Mouse (Mus musculus): ENCODE measurements around the gene Capzb. TPM values are rescaled to one million over a fixed set of nuclear protein-coding genes. Genes with fewer than 3 reads are reported as not detected.
A peak's percentile ranks its signal among the peaks of the same experiment; 100 is the strongest.

Capzb gene
- polyA plus RNA-seq, 1 experiment from 2014 or later, result 434 TPM

DNA sequence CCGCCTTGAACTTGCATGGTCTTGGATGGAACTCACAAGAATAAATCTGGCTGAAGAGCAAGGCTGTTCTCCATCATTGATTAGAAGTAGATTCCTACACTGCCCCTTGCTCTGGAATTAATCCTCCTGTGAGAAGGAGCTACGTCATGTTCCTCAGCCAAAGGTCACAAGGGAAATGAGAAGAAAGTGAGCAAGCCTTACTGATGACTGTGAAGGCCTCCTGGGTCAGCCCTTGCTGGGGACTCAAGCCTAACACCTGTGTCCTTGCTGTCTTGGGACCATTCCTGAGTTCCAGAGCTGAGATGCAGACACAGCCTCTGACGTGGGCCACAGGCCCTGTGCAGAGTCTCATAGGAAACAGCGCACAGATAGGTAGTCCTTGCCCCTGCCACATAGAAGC, 33.2 kb downstream of the Capzb start:
- no peak overlapping the region for H3K9ac ChIP-seq (ENCODE audit: low read length)
- H3K27me3 ChIP-seq (ENCODE audit: control insufficient read depth, insufficient read depth, low read length), result no peaks in the 10 kb centered on the region
- H3K4me3 ChIP-seq (replicated peaks; ENCODE audit: low read length), result no peak overlapping the region
- no peak overlapping the region for H3K4me2 ChIP-seq (ENCODE audit: low read depth, low read length)
- no peak for ATAC-seq (ENCODE audit: insufficient read depth, low FRiP score)
- H3K4me1 ChIP-seq (ENCODE audit: control insufficient read depth, insufficient read depth, low read length), result peaks cover 48% of the 10 kb centered on the region
- WGBS, result 82% methylated on average over 4 of the region's 4 CpGs
- H3K36me3 ChIP-seq (ENCODE audit: control insufficient read depth, insufficient read depth, low read length), result no peaks in the 10 kb centered on the region
- H3K9me3 ChIP-seq (replicated peaks; ENCODE audit: control insufficient read depth, low read length), result no peaks in the 10 kb centered on the region
- no peak overlapping the region for H3K27ac ChIP-seq (ENCODE audit: low read length)

DNA sequence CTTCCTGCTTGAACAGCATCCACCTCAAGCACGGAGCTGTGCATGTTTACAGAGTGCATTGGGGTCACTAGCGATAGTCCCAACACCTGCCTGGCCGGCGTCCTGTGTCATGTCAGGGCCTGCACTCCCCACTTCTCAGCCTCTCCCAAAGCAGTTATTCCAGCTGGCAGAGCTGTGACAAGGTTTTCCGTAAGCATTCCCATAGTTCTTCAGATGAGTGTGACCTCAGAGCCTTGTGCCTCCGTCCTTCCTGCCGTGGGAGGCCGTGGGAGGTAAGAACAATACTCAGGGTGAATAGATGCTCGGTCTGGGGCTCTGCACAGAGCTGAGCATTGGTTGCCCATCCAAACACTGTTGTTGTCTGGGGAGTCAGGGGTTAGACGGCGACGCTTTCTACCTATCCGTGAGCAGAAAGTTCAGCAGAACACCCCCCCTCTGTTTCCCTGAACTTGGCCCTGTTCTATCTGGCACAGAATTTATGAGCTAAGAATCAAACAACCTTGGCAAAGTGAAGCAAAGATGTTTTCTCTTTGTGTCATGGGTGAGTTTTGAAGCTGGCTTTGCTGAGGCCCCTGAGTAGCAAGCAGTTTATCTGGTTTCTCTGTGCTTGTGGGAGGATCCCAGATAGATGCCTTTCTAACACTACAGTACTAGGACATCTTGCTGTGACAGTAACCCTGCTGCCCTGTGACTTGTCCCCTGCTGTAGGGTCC, 34.0 kb downstream of the Capzb start:
- H3K27ac ChIP-seq (ENCODE audit: low read length), result 0 out of 2 replicates have a peak overlapping the region, but pooled peaks have one; percentile 29
- no peaks in the 10 kb centered on the region for H3K36me3 ChIP-seq (ENCODE audit: control insufficient read depth, insufficient read depth, low read length)
- H3K9me3 ChIP-seq (replicated peaks; ENCODE audit: control insufficient read depth, low read length), result no peaks in the 10 kb centered on the region
- peaks cover 50% of the 10 kb centered on the region for H3K4me1 ChIP-seq (ENCODE audit: control insufficient read depth, insufficient read depth, low read length)
- WGBS, result 60% methylated on average over 13 of the region's 13 CpGs
- H3K4me2 ChIP-seq (ENCODE audit: low read depth, low read length), result no peak overlapping the region
- H3K9ac ChIP-seq (ENCODE audit: low read length), result no peak overlapping the region
- no peak overlapping the region for H3K4me3 ChIP-seq (replicated peaks; ENCODE audit: low read length)
- no peaks in the 10 kb centered on the region for H3K27me3 ChIP-seq (ENCODE audit: control insufficient read depth, insufficient read depth, low read length)
- no peak for ATAC-seq (ENCODE audit: insufficient read depth, low FRiP score)

DNA sequence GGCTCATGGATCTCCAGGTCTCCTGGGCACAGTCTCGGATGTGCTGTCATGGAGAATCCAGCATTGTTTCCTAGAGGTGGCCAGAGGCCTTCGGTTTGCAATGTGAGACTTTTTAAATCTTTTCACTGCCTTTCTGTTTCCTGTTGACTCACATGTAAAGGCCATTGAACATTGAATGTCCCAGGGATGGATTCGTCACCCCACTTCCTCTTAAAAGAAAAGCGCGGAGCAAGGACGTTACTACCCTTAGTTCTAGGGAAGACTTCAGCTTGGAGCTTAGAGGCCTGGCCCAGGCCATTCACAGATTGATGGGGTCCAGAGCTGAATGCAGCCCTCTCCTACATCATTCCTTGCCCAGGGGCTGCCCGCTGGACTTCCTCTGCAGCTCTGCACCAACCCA, 35.2 kb downstream of the Capzb start:
- WGBS, result 78% methylated on average over 7 of the region's 7 CpGs
- no peak for ATAC-seq (ENCODE audit: insufficient read depth, low FRiP score)
- Histone ChIP-seq H3K4me3 (replicated peaks; ENCODE audit: low read length) (no peak overlapping the region), H3K9me3 (replicated peaks; ENCODE audit: control insufficient read depth, low read length) (no peaks in the 10 kb centered on the region), H3K4me1 (ENCODE audit: control insufficient read depth, insufficient read depth, low read length) (peaks cover 63% of the 10 kb centered on the region), H3K9ac (ENCODE audit: low read length) (no peak overlapping the region), H3K27me3 (ENCODE audit: control insufficient read depth, insufficient read depth, low read length) (no peaks in the 10 kb centered on the region), H3K36me3 (ENCODE audit: control insufficient read depth, insufficient read depth, low read length) (no peaks in the 10 kb centered on the region), H3K4me2 (ENCODE audit: low read depth, low read length) (no peak overlapping the region), H3K27ac (ENCODE audit: low read length) (peak overlapping the region; percentile 58; the same call in 1 of the 2 replicates)

DNA sequence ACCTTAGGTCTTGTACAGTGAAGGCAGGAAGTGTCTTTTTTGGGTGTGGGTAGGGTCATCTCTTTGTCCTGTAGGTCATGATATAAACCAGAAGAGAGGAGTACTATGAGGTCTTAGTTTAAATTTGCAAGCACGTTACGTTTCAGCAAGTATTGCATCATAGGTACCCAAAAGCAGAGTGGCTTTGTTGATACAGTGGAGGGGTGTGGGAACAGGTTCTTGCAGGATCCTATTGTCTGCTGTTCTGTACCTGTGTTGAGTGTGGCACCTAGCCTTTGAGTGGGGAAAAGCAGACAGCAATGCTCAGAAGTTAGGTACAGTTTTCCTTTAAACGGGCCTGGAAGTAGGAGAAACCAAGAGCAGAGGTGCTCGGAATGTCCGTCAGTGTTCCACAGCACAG, 36.6 kb downstream of the Capzb start:
- WGBS, result 70% methylated on average over 5 of the region's 5 CpGs
- Histone ChIP-seq H3K9me3 (replicated peaks; ENCODE audit: control insufficient read depth, low read length) (no peaks in the 10 kb centered on the region), H3K4me1 (ENCODE audit: control insufficient read depth, insufficient read depth, low read length) (peaks cover 75% of the 10 kb centered on the region), H3K36me3 (ENCODE audit: control insufficient read depth, insufficient read depth, low read length) (no peaks in the 10 kb centered on the region), H3K4me2 (ENCODE audit: low read depth, low read length) (no peak overlapping the region), H3K4me3 (replicated peaks; ENCODE audit: low read length) (no peak overlapping the region), H3K27me3 (ENCODE audit: control insufficient read depth, insufficient read depth, low read length) (no peaks in the 10 kb centered on the region), H3K9ac (ENCODE audit: low read length) (no peak overlapping the region), H3K27ac (ENCODE audit: low read length) (peak overlapping the region; percentile 58; the same call in 1 of the 2 replicates)
- ATAC-seq (ENCODE audit: insufficient read depth, low FRiP score), result peak; percentile 52; the same call in 1 of the 2 replicates

DNA sequence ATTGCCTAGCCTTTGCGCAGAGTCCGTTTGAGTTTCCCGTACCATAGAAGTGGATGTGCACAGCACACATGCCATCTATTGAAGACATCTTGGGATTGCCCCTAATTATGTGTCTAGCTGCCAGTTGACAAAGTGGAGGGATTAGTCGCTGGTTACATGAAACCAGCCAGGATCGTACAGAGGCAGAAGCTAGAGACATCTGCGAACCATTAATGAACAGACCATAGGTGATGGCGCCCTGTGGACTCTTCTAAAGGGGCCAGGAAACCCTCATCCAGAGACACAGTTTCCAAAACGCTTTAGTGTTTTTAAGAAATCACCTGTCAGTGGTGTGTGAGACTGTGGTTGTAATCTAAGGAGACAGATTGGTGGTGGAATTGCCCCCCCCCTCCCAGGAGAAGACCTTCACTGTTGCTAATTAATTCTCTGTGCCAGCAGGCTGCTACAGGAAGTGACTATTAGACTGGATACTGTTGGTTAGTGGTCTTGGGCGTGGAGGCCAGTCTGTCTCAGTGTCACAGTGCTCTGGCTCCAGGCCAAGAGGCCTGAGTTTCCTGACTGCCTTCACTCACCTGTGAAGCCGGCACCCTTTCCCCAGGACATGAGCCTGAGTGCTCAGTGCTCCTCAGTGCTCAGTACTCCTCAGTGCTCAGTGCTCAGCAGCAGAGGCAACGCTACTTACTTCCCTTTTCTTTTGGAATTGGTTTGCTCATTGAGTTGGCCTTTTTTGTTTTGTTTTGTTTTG, 37.8 kb downstream of the Capzb start:
- Histone ChIP-seq H3K27me3 (ENCODE audit: control insufficient read depth, insufficient read depth, low read length) (no peaks in the 10 kb centered on the region), H3K36me3 (ENCODE audit: control insufficient read depth, insufficient read depth, low read length) (no peaks in the 10 kb centered on the region), H3K27ac (ENCODE audit: low read length) (no peak overlapping the region), H3K4me3 (replicated peaks; ENCODE audit: low read length) (no peak overlapping the region), H3K9me3 (replicated peaks; ENCODE audit: control insufficient read depth, low read length) (no peaks in the 10 kb centered on the region), H3K4me1 (ENCODE audit: control insufficient read depth, insufficient read depth, low read length) (peaks cover 79% of the 10 kb centered on the region), H3K9ac (ENCODE audit: low read length) (no peak overlapping the region), H3K4me2 (ENCODE audit: low read depth, low read length) (no peak overlapping the region)
- WGBS, result 55% methylated on average over 11 of the region's 11 CpGs
- ATAC-seq (ENCODE audit: insufficient read depth, low FRiP score), result peak; percentile 22; the same call in 1 of the 2 replicates

DNA sequence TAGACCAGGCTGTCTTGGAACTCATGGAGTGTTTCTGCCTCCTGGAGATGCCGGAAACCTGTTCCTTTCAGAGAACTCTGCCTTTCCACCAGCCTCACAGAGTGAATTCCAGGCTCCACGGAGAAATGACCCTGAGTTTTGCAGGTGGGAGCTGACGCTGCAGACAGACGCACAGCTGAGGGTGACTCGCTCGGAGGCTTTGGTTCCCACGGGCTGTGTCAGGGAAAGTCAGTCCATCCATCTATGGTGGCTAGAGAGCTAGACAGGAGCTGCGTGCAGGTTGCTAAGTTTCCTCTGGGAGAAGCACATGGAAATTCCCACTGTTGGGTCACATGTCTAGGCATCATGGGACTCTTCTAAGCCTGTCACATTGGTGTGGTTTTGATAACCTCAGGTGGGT, 38.5 kb downstream of the Capzb start:
- no peak for ATAC-seq (ENCODE audit: insufficient read depth, low FRiP score)

DNA sequence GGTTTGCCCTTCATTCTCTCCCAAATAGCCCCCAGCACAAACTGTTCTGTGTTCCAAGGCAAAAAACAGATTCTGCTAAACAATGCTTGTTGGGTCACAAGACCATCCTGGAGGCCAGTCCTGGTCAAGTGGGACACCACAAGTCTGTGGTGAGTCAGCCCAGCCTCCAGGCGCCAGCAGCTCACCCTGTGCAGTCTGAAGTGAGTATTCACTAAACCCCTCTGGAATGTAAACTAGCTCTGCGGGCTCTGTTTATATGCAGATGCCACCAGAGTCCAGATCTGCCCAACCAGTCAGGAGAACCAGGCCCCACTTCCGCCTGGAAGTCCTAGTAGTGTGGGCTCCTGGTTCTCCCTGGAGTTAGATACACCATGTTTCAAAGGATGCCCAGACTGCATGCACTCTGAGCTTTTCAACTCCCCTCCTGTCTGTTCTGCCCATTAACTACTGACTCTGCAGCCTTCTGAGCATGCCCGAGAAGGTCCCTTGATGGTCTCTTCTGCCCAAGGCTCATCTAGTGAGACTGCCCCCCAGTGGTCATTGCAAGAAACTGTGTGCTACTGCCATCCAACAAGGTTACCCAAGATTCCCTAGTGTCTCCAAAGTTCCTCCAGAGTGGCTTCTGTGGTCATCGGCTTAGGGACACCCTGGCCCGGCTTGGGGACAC, 39.9 kb downstream of the Capzb start:
- peak; percentile 56 for ATAC-seq (ENCODE audit: insufficient read depth, low FRiP score)
- peak overlapping the region; percentile 39 for H3K27ac ChIP-seq (ENCODE audit: low read length)
- H3K4me1 ChIP-seq (ENCODE audit: control insufficient read depth, insufficient read depth, low read length), result peaks cover 65% of the 10 kb centered on the region
- H3K27me3 ChIP-seq (ENCODE audit: control insufficient read depth, insufficient read depth, low read length), result no peaks in the 10 kb centered on the region
- no peak overlapping the region for H3K4me3 ChIP-seq (replicated peaks; ENCODE audit: low read length)
- H3K9ac ChIP-seq (ENCODE audit: low read length), result no peak overlapping the region
- WGBS, result 55% methylated on average over 6 of the region's 6 CpGs
- H3K36me3 ChIP-seq (ENCODE audit: control insufficient read depth, insufficient read depth, low read length), result no peaks in the 10 kb centered on the region
- no peaks in the 10 kb centered on the region for H3K9me3 ChIP-seq (replicated peaks; ENCODE audit: control insufficient read depth, low read length)
- no peak overlapping the region for H3K4me2 ChIP-seq (ENCODE audit: low read depth, low read length)

More for the DNA sequence above, 38.5 kb downstream of the Capzb start:
- no peaks in the 10 kb centered on the region for H3K9me3 ChIP-seq (replicated peaks; ENCODE audit: control insufficient read depth, low read length)
- no peak overlapping the region for H3K4me2 ChIP-seq (ENCODE audit: low read depth, low read length)
- H3K4me1 ChIP-seq (ENCODE audit: control insufficient read depth, insufficient read depth, low read length), result peaks cover 78% of the 10 kb centered on the region
- H3K27me3 ChIP-seq (ENCODE audit: control insufficient read depth, insufficient read depth, low read length), result no peaks in the 10 kb centered on the region
- 0 out of 2 replicates have a peak overlapping the region, but pooled peaks have one; percentile 6 for H3K27ac ChIP-seq (ENCODE audit: low read length)
- 67% methylated on average over 8 of the region's 8 CpGs for WGBS
- H3K4me3 ChIP-seq (replicated peaks; ENCODE audit: low read length), result no peak overlapping the region
- H3K9ac ChIP-seq (ENCODE audit: low read length), result no peak overlapping the region
- no peaks in the 10 kb centered on the region for H3K36me3 ChIP-seq (ENCODE audit: control insufficient read depth, insufficient read depth, low read length)

DNA sequence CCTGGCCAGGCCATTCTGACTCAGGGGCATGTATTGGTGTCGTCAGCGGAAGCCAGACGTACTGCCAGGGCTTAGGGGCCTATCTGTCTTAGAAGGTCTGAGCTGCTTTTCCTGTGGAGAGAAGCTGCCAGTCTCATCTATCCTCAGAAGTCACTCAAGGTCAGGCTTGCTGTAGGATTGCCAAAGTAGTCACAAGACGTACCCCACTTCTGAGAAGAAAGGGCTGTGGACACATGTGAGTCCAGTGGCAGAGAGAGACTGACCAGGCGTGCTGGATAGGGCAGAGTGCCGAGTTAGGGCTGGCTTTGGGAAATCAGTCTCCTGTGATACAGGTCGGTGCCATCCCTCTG, 40.4 kb downstream of the Capzb start:
- Histone ChIP-seq H3K9ac (ENCODE audit: low read length) (no peak overlapping the region), H3K36me3 (ENCODE audit: control insufficient read depth, insufficient read depth, low read length) (no peaks in the 10 kb centered on the region), H3K27me3 (ENCODE audit: control insufficient read depth, insufficient read depth, low read length) (no peaks in the 10 kb centered on the region), H3K4me3 (replicated peaks; ENCODE audit: low read length) (no peak overlapping the region), H3K27ac (ENCODE audit: low read length) (peak overlapping the region; percentile 39; the same call in 1 of the 2 replicates), H3K4me1 (ENCODE audit: control insufficient read depth, insufficient read depth, low read length) (peaks cover 66% of the 10 kb centered on the region), H3K4me2 (ENCODE audit: low read depth, low read length) (no peak overlapping the region), H3K9me3 (replicated peaks; ENCODE audit: control insufficient read depth, low read length) (no peaks in the 10 kb centered on the region)
- WGBS, result 82% methylated on average over 7 of the region's 7 CpGs
- ATAC-seq (ENCODE audit: insufficient read depth, low FRiP score), result no peak

DNA sequence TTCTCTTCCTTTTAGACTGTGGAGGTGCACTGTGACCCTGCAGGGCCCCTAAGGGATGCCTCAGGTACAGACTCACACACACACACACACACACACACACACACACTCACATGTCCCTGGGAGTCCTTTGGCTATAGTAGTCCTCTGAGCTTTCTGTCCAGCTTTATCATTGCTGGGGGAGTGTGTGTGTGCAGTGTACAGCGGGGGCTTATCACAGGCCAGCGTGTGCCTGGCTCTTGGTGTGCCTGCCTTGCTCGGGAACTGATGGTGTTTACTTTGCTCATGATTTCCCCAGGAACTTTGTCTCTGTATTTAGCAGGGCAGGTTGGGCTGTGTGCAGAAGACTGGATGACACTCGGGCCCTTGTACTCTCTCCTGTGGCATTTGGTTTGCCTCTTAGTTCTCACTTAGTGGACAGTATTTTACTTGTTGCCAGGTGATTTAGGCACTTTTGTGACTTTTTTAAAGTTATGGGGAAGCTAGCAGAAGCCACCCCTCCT, 41.1 kb downstream of the Capzb start:
- 47% methylated on average over 4 of the region's 4 CpGs for WGBS
- no peaks in the 10 kb centered on the region for H3K36me3 ChIP-seq (ENCODE audit: control insufficient read depth, insufficient read depth, low read length)
- H3K4me3 ChIP-seq (replicated peaks; ENCODE audit: low read length), result no peak overlapping the region
- H3K4me2 ChIP-seq (ENCODE audit: low read depth, low read length), result no peak overlapping the region
- no peaks in the 10 kb centered on the region for H3K27me3 ChIP-seq (ENCODE audit: control insufficient read depth, insufficient read depth, low read length)
- H3K9me3 ChIP-seq (replicated peaks; ENCODE audit: control insufficient read depth, low read length), result no peaks in the 10 kb centered on the region
- 0 out of 2 replicates have a peak, but pooled peaks have one; percentile 12 for ATAC-seq (ENCODE audit: insufficient read depth, low FRiP score)
- no peak overlapping the region for H3K9ac ChIP-seq (ENCODE audit: low read length)
- no peak overlapping the region for H3K27ac ChIP-seq (ENCODE audit: low read length)
- H3K4me1 ChIP-seq (ENCODE audit: control insufficient read depth, insufficient read depth, low read length), result peaks cover 63% of the 10 kb centered on the region

All from stomach, embryonic 16.5 days (tissue).